Comparison of ENCODE assay signal across 25 mouse cellular contexts in the genomic region with DNA sequence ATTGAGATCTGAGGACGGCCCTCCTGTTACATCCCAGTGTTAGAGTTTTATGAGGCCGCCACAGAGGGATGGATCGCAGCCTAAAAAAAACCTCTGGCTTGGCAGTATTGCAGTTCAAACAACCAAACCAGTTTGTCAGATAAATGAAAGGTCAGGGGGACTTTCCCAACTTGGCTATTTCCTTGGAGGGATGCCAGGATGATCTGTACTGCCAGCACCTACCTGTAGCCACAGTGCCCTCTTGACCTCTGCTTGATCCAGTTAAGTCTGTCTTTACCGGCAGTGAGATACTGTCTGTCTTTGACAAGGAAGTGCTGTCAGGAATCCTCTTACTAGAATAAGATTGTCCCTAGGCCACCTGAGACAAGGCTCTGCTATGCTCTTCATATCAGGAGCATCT. TPM values are rescaled to one million over a fixed set of nuclear protein-coding genes. Genes with fewer than 3 reads are reported as not detected.
A peak's percentile ranks its signal among the peaks of the same experiment; 100 is the strongest.
DNase-seq lines count a peak whose midpoint lies in the region; ATAC-seq and TF ChIP-seq lines count a peak whose summit lies in the region.
"Had no signal": no experiment of that assay in that cellular context is flagged by ENCODE, and none has a peak within 500 bp of the region (broad histone marks: within the 10 kb centered on the region; RNA-seq: fewer than 3 reads in every experiment).

No protein-coding gene starts in this region.

- H3K4me1 ChIP-seq in intestine, postnatal 0 days (replicated peaks; ENCODE audit: control insufficient read depth, insufficient read depth, low read length): 0 out of 2 replicates have a peak, but pooled peaks cover 3% of the 10 kb centered on the region
- peaks cover 20% of the 10 kb centered on the region for H3K4me1 ChIP-seq in small intestine, adult 2 months (ENCODE audit: control insufficient read depth, insufficient read depth, insufficient read length, low read length)
- H3K4me1 ChIP-seq: stomach, embryonic 15.5 days had no signal

- H3K9me3 ChIP-seq in intestine, postnatal 0 days (ENCODE audit: control insufficient read depth): no peaks in the 10 kb centered on the region
- H3K9me3 ChIP-seq: embryonic facial prominence, embryonic 10.5 days; forebrain, embryonic 12.5 days; heart, embryonic 12.5 days; hindbrain, embryonic 12.5 days; limb, embryonic 15.5 days; midbrain, embryonic 12.5 days; neural tube, embryonic 13.5 days; stomach, embryonic 15.5 days had no signal

- no peak overlapping the region for H3K9ac ChIP-seq in intestine, postnatal 0 days (ENCODE audit: low read depth, low read length)
- H3K9ac ChIP-seq: forebrain, embryonic 12.5 days; heart, embryonic 12.5 days; hindbrain, embryonic 12.5 days; limb, embryonic 15.5 days; midbrain, embryonic 12.5 days; neural tube, embryonic 13.5 days; stomach, embryonic 15.5 days had no signal

- H3K4me3 ChIP-seq in intestine, postnatal 0 days (ENCODE audit: low read depth, low read length): no peak overlapping the region
- H3K4me3 ChIP-seq in small intestine, adult 2 months (ENCODE audit: low read depth, low read length): no peak overlapping the region
- H3K4me3 ChIP-seq: embryonic facial prominence, embryonic 10.5 days; forebrain, embryonic 12.5 days; gastrocnemius, adult 2 months; heart, embryonic 12.5 days; hindbrain, embryonic 12.5 days; layer of hippocampus, adult 2 months; limb, embryonic 15.5 days; midbrain, embryonic 12.5 days; neural tube, embryonic 13.5 days; stomach, embryonic 15.5 days had no signal

- no peak overlapping the region for H3K4me2 ChIP-seq in intestine, postnatal 0 days (replicated peaks; ENCODE audit: low read depth)
- H3K4me2 ChIP-seq: forebrain, embryonic 12.5 days; heart, embryonic 12.5 days; hindbrain, embryonic 12.5 days; limb, embryonic 15.5 days; midbrain, embryonic 12.5 days; neural tube, embryonic 13.5 days; stomach, embryonic 15.5 days had no signal

- peak; percentile 25 for DNase-seq in adrenal gland, adult 8-10 months
- no peak for DNase-seq in adrenal gland, adult 18-20 months (ENCODE audit: low spot score in 2 of 2)
- DNase-seq in lung, postnatal 36 days: peak; percentile 57
- no peak for DNase-seq in lung, postnatal 10 days
- DNase-seq in left cerebral cortex, adult 8-10 months (ENCODE audit: low spot score in 2 of 2): no peak
- no peak for DNase-seq in ovary, postnatal 10 days (ENCODE audit: low spot score)
- DNase-seq: cerebellum, adult 2 months; gastrocnemius, adult 2 months; heart, postnatal 14 days; kidney, adult 11 months; layer of hippocampus, postnatal 36 days; right cerebral cortex, postnatal 14 days; thymus, adult 2 months had no signal

- 0 out of 2 replicates have a peak, but pooled peaks have one; percentile 31 for ATAC-seq in intestine, postnatal 0 days

- H3K27ac ChIP-seq in intestine, postnatal 0 days (ENCODE audit: low read depth, low read length): no peak overlapping the region
- H3K27ac ChIP-seq in small intestine, adult 2 months (ENCODE audit: insufficient read depth, low read depth, low read length): peak overlapping the region; percentile 57; the same call in 1 of the 2 replicates
- H3K27ac ChIP-seq: embryonic facial prominence, embryonic 10.5 days; forebrain, embryonic 12.5 days; gastrocnemius, adult 2 months; hindbrain, embryonic 12.5 days; kidney, postnatal 0 days; layer of hippocampus, adult 2 months; limb, embryonic 15.5 days; midbrain, embryonic 12.5 days; neural tube, embryonic 13.5 days; stomach, embryonic 15.5 days had no signal

- TF ChIP-seq POLR2A in small intestine, adult 2 months (IDR thresholded peaks at IDR 0.05; ENCODE audit: low read depth, low read length): no peak

- no peaks in the 10 kb centered on the region for H3K36me3 ChIP-seq in intestine, postnatal 0 days (ENCODE audit: control insufficient read depth, insufficient read depth)
- H3K36me3 ChIP-seq in small intestine, adult 2 months (ENCODE audit: control insufficient read depth, insufficient read depth, low read length): no peaks in the 10 kb centered on the region
- H3K36me3 ChIP-seq: embryonic facial prominence, embryonic 10.5 days; forebrain, embryonic 12.5 days; heart, embryonic 12.5 days; hindbrain, embryonic 12.5 days; limb, embryonic 15.5 days; midbrain, embryonic 12.5 days; neural tube, embryonic 13.5 days; stomach, embryonic 15.5 days had no signal

- no peaks in the 10 kb centered on the region for H3K27me3 ChIP-seq in intestine, postnatal 0 days (replicated peaks; ENCODE audit: control insufficient read depth, insufficient read depth, low read length)
- H3K27me3 ChIP-seq in small intestine, adult 2 months (ENCODE audit: control insufficient read depth, insufficient read depth, low read length): no peaks in the 10 kb centered on the region
- H3K27me3 ChIP-seq: forebrain, embryonic 12.5 days; heart, embryonic 12.5 days; hindbrain, embryonic 12.5 days; limb, embryonic 15.5 days; neural tube, embryonic 13.5 days; stomach, embryonic 15.5 days had no signal

- TF ChIP-seq CTCF in intestine, postnatal 0 days (IDR thresholded peaks at IDR 0.05; ENCODE audit: low read depth): no peak
- TF ChIP-seq CTCF in small intestine, adult 2 months (IDR thresholded peaks at IDR 0.05; ENCODE audit: extremely low read depth, insufficient read length, insufficient replicate concordance, low read depth, low read length): no peak

- WGBS in intestine, postnatal 0 days: 46% methylated on average over 4 of the region's 4 CpGs
- 25% methylated on average over 4 of the region's 4 CpGs for WGBS in small intestine, adult 2 months

RNA-seq across cellular contexts. Expression of a gene that starts 37.6 kb away (rescaled TPM):
- 10 to 100 TPM; 15.8 to 36.6 (median 26.2) TPM for total RNA-seq in adrenal gland, adult 8-10 months (2022)
- total RNA-seq in adrenal gland, adult 18-20 months (2021): 10 to 100 TPM; 10.2 to 13.4 TPM
- polyA plus RNA-seq in intestine, postnatal 0 days (2015; fragmentation: Nextera tagmentation; extraction: Ambion mirVana): 2.0 and 2.2 TPM in 2 replicates
- 3.5 and 4.3 TPM in 2 replicates for polyA plus RNA-seq in small intestine, adult 2 months (2012; rRNA removed)
- total RNA-seq in left cerebral cortex, adult 8-10 months (2022): 1 to 10 TPM; 2.3 to 5.0 (median 3.6) TPM

Comparison
In these comparisons a context has a peak if more than half of its experiments do, and no peak if none do; other contexts are left out.
1. DNase-seq: peak in adrenal gland, adult 8-10 months (single experiment) and lung, postnatal 36 days (single experiment); none in adrenal gland, adult 18-20 months (0 of 2), lung, postnatal 10 days (single experiment), left cerebral cortex, adult 8-10 months (0 of 2) and ovary, postnatal 10 days (single experiment).